Mouse (Mus musculus): ENCODE results near the gene Rnf150. TPM values are rescaled to one million over a fixed set of nuclear protein-coding genes. Genes with fewer than 3 reads are reported as not detected.

Gene Rnf150
- total and polyA plus RNA-seq, 3 experiments: not detected

- H3K9ac ChIP-seq (ENCODE audit: control insufficient read depth, low read depth, low read length, poor library complexity, severe bottlenecking): no peak overlapping the region
- H3K27ac ChIP-seq (ENCODE audit: control insufficient read depth, low read depth, low read length): no peak overlapping the region
- H3K79me2 ChIP-seq (ENCODE audit: control insufficient read depth, insufficient read depth, low read length, poor library complexity): no peaks in the 10 kb centered on the region
- H3K9me3 ChIP-seq (replicated peaks; ENCODE audit: insufficient read depth, low read length): no peaks in the 10 kb centered on the region
- no peaks in the 10 kb centered on the region for H3K4me1 ChIP-seq (ENCODE audit: control insufficient read depth in 1 of 2, insufficient read depth in 2 of 2, low read length in 2 of 2)
- TF ChIP-seq USF2 (IDR thresholded peaks at IDR 0.05; ENCODE audit: borderline replicate concordance in 1 of 2, insufficient read depth in 1 of 2, low read depth in 1 of 2, low read length in 2 of 2) (no peak), TCF12 (IDR thresholded peaks at IDR 0.05; ENCODE audit: low read depth, low read length) (no peak), JUND (IDR thresholded peaks at IDR 0.05; ENCODE audit: low read depth, low read length) (no peak), ZMIZ1 (IDR thresholded peaks at IDR 0.05; ENCODE audit: low read depth, low read length) (no peak), TAL1 (IDR thresholded peaks at IDR 0.05; ENCODE audit: low read length) (no peak), TBP (IDR thresholded peaks at IDR 0.05; ENCODE audit: low read depth, low read length) (no peak), CHD2 (IDR thresholded peaks at IDR 0.05; ENCODE audit: low read length) (no peak), E2F4 (IDR thresholded peaks at IDR 0.05; ENCODE audit: borderline replicate concordance, low read depth, low read length) (no peak), RCOR1 (IDR thresholded peaks at IDR 0.05; ENCODE audit: low read depth, low read length) (no peak), KAT2A (conservative IDR thresholded peaks at IDR 0.05; ENCODE audit: low read depth, low read length) (no peak), POLR2AphosphoS2 (IDR thresholded peaks at IDR 0.05; ENCODE audit: low read length) (no peak), ETS1 (IDR thresholded peaks at IDR 0.05; ENCODE audit: low read depth, low read length) (no peak), BHLHE40 (IDR thresholded peaks at IDR 0.05; ENCODE audit: borderline replicate concordance, low read depth, low read length) (no peak), POLR2AphosphoS5 (IDR thresholded peaks at IDR 0.05; ENCODE audit: borderline replicate concordance, low read depth, low read length) (no peak)
- H3K27me3 ChIP-seq (ENCODE audit: control insufficient read depth in 1 of 2, insufficient read depth in 2 of 2, low read length in 2 of 2): no peaks in the 10 kb centered on the region
- no peak for DNase-seq (ENCODE audit: low read depth, low spot score)
- H3K4me3 ChIP-seq (ENCODE audit: control insufficient read depth in 1 of 2, insufficient read depth in 1 of 2, low read depth in 2 of 2, low read length in 2 of 2): no peak overlapping the region
- no peaks in the 10 kb centered on the region for H3K36me3 ChIP-seq (ENCODE audit: control insufficient read depth in 1 of 2, insufficient read depth in 2 of 2, low read length in 2 of 2)
These were observed 222.4 kb downstream of the Rnf150 start for GRCm38 (mm10) chr8:83085581-83085980.

GRCm38 (mm10) chr8:83086625-83087024 is 223.5 kb downstream of the Rnf150 start:
- DNase-seq (ENCODE audit: low read depth, low spot score): no peak
- Histone ChIP-seq H3K79me2 (ENCODE audit: control insufficient read depth, insufficient read depth, low read length, poor library complexity) (no peaks in the 10 kb centered on the region), H3K9me3 (replicated peaks; ENCODE audit: insufficient read depth, low read length) (no peaks in the 10 kb centered on the region), H3K4me1 (ENCODE audit: control insufficient read depth in 1 of 2, insufficient read depth in 2 of 2, low read length in 2 of 2) (no peaks in the 10 kb centered on the region), H3K4me3 (ENCODE audit: control insufficient read depth in 1 of 2, insufficient read depth in 1 of 2, low read depth in 2 of 2, low read length in 2 of 2) (no peak overlapping the region), H3K36me3 (ENCODE audit: control insufficient read depth in 1 of 2, insufficient read depth in 2 of 2, low read length in 2 of 2) (no peaks in the 10 kb centered on the region), H3K27ac (ENCODE audit: control insufficient read depth, low read depth, low read length) (no peak overlapping the region), H3K27me3 (ENCODE audit: control insufficient read depth in 1 of 2, insufficient read depth in 2 of 2, low read length in 2 of 2) (no peaks in the 10 kb centered on the region), H3K9ac (ENCODE audit: control insufficient read depth, low read depth, low read length, poor library complexity, severe bottlenecking) (no peak overlapping the region)
- TF ChIP-seq KAT2A (conservative IDR thresholded peaks at IDR 0.05; ENCODE audit: low read depth, low read length): no peak
- no peak for TF ChIP-seq MXI1 (IDR thresholded peaks at IDR 0.05; ENCODE audit: low read depth, low read length)

GRCm38 (mm10) chr8:83087604-83088003 is 224.4 kb downstream of the Rnf150 start:
- H3K4me3 ChIP-seq (ENCODE audit: control insufficient read depth in 1 of 2, insufficient read depth in 1 of 2, low read depth in 2 of 2, low read length in 2 of 2): no peak overlapping the region
- no peaks in the 10 kb centered on the region for H3K79me2 ChIP-seq (ENCODE audit: control insufficient read depth, insufficient read depth, low read length, poor library complexity)
- peak; percentile 3 for DNase-seq (ENCODE audit: low read depth, low spot score)
- no peaks in the 10 kb centered on the region for H3K27me3 ChIP-seq (ENCODE audit: control insufficient read depth in 1 of 2, insufficient read depth in 2 of 2, low read length in 2 of 2)
- H3K27ac ChIP-seq (ENCODE audit: control insufficient read depth, low read depth, low read length): no peak overlapping the region
- no peaks in the 10 kb centered on the region for H3K36me3 ChIP-seq (ENCODE audit: control insufficient read depth in 1 of 2, insufficient read depth in 2 of 2, low read length in 2 of 2)
- H3K9ac ChIP-seq (ENCODE audit: control insufficient read depth, low read depth, low read length, poor library complexity, severe bottlenecking): no peak overlapping the region
- H3K9me3 ChIP-seq (replicated peaks; ENCODE audit: insufficient read depth, low read length): no peaks in the 10 kb centered on the region
- H3K4me1 ChIP-seq (ENCODE audit: control insufficient read depth in 1 of 2, insufficient read depth in 2 of 2, low read length in 2 of 2): no peaks in the 10 kb centered on the region
- TF ChIP-seq MYC (IDR thresholded peaks at IDR 0.05; ENCODE audit: low read depth, low read length) (no peak), KAT2A (conservative IDR thresholded peaks at IDR 0.05; ENCODE audit: low read depth, low read length) (no peak), NRF1 (IDR thresholded peaks at IDR 0.05; ENCODE audit: insufficient read depth, low read depth, low read length, poor library complexity, severe bottlenecking) (no peak), SMC3 (IDR thresholded peaks at IDR 0.05; ENCODE audit: low read depth, low read length) (no peak), TCF12 (IDR thresholded peaks at IDR 0.05; ENCODE audit: low read depth, low read length) (no peak), ZNF384 (IDR thresholded peaks at IDR 0.05; ENCODE audit: low read depth, low read length) (no peak), JUND (IDR thresholded peaks at IDR 0.05; ENCODE audit: low read depth, low read length) (no peak), CHD1 (IDR thresholded peaks at IDR 0.05; ENCODE audit: low read depth, low read length) (no peak), RAD21 (IDR thresholded peaks at IDR 0.05; ENCODE audit: low read depth, low read length) (no peak), ZKSCAN1 (IDR thresholded peaks at IDR 0.05; ENCODE audit: low read depth, low read length) (no peak), GABPA (IDR thresholded peaks at IDR 0.05; ENCODE audit: low read depth, low read length) (no peak), ZC3H11A (IDR thresholded peaks at IDR 0.05; ENCODE audit: low read depth, low read length) (no peak), MAFK (IDR thresholded peaks at IDR 0.05; ENCODE audit: borderline replicate concordance, low read depth, low read length) (no peak), RCOR1 (IDR thresholded peaks at IDR 0.05; ENCODE audit: low read depth, low read length) (no peak), ETS1 (IDR thresholded peaks at IDR 0.05; ENCODE audit: low read depth, low read length) (no peak), POLR2AphosphoS2 (IDR thresholded peaks at IDR 0.05; ENCODE audit: low read length) (no peak)

Data from MEL (cell line).